Mouse (Mus musculus) midbrain, embryonic 10.5 days (tissue): ENCODE data around the gene Nudt21. TPM values are rescaled to one million over a fixed set of nuclear protein-coding genes. Genes with fewer than 3 reads are reported as not detected.

Experiments
- DNase-seq: peaks from one replicate; pipeline ENCODE4 v3.0.0-alpha.2; 2017; ENCODE audit warnings: low spot score
- H3K27ac ChIP-seq: fragments of 300-500 bp; sonication (generic); replicated peaks from 2 replicates; pipeline ENCODE4 v1.5.1; 2016; ENCODE audit warnings: mild to moderate bottlenecking
- H3K27me3 ChIP-seq: fragments of 300-500 bp; sonication (generic); 2 replicates; pipeline ENCODE4 v1.6.1; 2016; ENCODE audit warnings: low read depth, mild to moderate bottlenecking; ENCODE audit not compliant: poor library complexity, severe bottlenecking
- H3K36me3 ChIP-seq: fragments of 300-500 bp; sonication (generic); 2 replicates; pipeline ENCODE4 v1.6.1; 2016; ENCODE audit warnings: mild to moderate bottlenecking, moderate library complexity
- H3K4me1 ChIP-seq: fragments of 300-500 bp; sonication (generic); 2 replicates; pipeline ENCODE4 v1.6.1; 2016
- H3K4me3 ChIP-seq: fragments of 300-500 bp; sonication (generic); 2 replicates; pipeline ENCODE4 v1.5.1; 2016; ENCODE audit warnings: mild to moderate bottlenecking, moderate library complexity
- H3K9me3 ChIP-seq: fragments of 300-500 bp; sonication (generic); replicated peaks from 2 replicates; pipeline ENCODE4 v1.6.1; 2016; ENCODE audit warnings: mild to moderate bottlenecking
- WGBS: fragments of 180-500 bp; shearing (Covaris S2); methylation state at CpG from one replicate; pipeline ENCODE4 v1.1.7; 2016; 5-methylcytosine and 5-hydroxymethylcytosine counted together
- polyA plus RNA-seq: library from polyadenylated mRNA; unstranded; fragments of >200 nt; fragmentation: Nextera tagmentation; extraction: Ambion mirVana; gene quantifications from 2 replicates; pipeline ENCODE4 v1.2.1, GENCODE M21; 2016

Nudt21 gene
- polyA plus RNA-seq, 1 experiment from 2014 or later: 181 TPM

DNA sequence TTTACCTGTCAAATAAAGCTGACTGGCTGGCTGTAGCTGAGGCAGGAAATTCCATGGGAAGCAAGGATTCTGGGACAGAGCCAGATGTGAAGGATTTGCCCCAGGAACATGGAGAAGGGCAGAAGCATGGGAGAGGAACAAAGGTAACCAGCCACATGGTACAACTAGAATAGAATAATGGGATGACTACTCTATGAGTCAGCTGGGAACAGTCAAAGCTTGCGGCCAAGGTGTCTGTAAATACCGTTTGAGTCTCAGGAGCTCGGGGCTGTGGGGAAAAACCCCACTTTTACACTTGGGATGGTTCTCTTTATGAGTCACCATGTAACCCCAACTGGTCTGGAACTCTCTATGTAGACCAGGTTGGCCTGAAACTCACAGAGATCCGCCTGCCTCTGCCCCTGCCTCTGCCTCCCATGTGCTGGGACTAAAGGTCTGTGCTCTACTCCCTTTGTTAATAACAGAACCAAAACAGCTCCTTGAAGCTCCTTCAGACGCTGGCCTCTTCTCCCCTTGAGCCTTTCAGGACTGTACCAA is 55.1 kb downstream of the Nudt21 start:
- Histone ChIP-seq H3K9me3 (no peaks in the 10 kb centered on the region), H3K27me3 (no peaks in the 10 kb centered on the region), H3K4me1 (no peaks in the 10 kb centered on the region), H3K4me3 (no peak overlapping the region), H3K36me3 (peaks cover 95% of the 10 kb centered on the region), H3K27ac (no peak overlapping the region)
- whole genome bisulfite sequencing: 90% methylated on average over 5 of the region's 5 CpGs
- no peak for DNase-seq

DNA sequence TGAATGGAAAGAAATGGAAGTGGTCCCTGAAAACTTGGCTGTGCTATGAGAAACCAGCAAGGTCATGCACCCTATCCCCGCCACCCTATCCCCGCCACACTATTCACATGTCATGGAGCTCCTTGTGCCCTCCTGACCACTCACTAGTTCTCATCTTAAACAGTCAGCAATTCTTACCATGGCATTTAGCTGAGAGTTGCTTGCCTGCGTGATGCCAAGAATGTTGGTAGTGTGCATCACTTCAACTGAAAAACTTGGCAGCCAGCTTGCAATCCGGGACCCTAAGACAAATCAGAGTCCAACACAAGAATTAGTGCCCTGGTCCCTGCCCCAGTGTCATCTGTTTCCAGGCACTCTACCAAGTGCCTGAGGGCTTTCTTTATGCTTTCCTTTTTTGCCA is 56.7 kb downstream of the Nudt21 start:
- H3K27ac ChIP-seq: no peak overlapping the region
- H3K4me1 ChIP-seq: no peaks in the 10 kb centered on the region
- no peaks in the 10 kb centered on the region for H3K9me3 ChIP-seq
- DNase-seq: no peak
- WGBS: 92% methylated on average over 4 of the region's 4 CpGs
- no peak overlapping the region for H3K4me3 ChIP-seq
- no peaks in the 10 kb centered on the region for H3K27me3 ChIP-seq
- peaks cover 98% of the 10 kb centered on the region for H3K36me3 ChIP-seq

DNA sequence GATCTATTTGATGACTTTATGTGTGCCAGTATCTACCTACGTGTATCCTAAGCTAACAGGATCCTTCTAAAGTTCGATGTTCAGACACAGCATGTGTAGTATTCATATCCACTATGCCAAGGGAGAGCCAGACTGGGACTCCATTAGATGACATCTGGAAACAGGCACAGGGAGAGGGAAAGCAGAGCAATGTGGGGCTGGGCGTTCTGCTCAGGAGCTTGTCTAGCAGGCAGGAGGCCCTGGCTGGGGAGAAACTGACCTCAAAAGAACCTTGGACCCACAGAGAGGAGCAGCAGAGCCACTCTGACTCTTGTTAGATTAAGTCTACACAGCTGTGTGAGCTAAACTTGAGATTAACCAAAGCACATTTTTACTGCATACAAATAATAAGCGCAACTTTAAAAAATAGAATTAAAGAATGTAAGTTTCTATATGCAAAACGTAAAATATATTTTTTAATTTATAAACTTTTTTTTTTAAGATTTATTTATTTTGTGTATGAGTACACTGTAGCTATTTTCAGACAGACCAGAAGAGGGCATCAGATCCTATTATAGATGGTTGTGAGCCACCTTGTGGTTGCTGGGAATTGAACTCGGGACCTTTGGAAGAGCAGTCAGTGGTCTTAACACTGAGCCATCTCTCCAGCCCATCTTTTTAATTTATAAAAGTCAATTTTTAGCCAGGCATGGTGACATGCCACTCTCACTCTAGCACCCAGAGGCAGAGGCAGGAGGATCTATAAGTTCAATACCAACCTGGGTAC is 60.2 kb downstream of the Nudt21 start:
- DNase-seq: no peak
- Histone ChIP-seq H3K4me3 (no peak overlapping the region), H3K4me1 (no peaks in the 10 kb centered on the region), H3K27ac (no peak overlapping the region), H3K27me3 (no peaks in the 10 kb centered on the region), H3K36me3 (peaks cover 98% of the 10 kb centered on the region), H3K9me3 (no peaks in the 10 kb centered on the region)
- WGBS: 93% methylated on average over 6 of the region's 6 CpGs

DNA sequence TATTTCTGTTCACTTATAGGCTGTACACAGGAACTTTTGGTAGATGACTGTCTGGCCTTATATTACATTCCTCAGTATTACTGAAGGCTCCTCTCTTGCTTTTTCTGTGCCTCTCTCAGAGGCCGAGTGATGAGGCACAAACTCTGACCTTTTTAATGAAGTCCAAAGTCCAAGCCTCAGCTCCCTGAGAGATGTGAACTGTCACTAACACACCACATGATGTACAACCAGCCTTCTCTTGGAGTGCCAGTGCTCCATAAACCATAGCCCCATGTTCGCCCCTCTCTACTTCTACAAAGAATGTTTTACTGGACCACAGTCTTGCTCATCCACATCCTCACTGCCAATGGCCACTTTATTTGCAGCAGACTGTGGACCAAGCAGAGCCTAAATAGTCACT is 61.5 kb downstream of the Nudt21 start:
- peaks cover 98% of the 10 kb centered on the region for H3K36me3 ChIP-seq
- WGBS: 88% methylated on average over 2 of the region's 2 CpGs

DNA sequence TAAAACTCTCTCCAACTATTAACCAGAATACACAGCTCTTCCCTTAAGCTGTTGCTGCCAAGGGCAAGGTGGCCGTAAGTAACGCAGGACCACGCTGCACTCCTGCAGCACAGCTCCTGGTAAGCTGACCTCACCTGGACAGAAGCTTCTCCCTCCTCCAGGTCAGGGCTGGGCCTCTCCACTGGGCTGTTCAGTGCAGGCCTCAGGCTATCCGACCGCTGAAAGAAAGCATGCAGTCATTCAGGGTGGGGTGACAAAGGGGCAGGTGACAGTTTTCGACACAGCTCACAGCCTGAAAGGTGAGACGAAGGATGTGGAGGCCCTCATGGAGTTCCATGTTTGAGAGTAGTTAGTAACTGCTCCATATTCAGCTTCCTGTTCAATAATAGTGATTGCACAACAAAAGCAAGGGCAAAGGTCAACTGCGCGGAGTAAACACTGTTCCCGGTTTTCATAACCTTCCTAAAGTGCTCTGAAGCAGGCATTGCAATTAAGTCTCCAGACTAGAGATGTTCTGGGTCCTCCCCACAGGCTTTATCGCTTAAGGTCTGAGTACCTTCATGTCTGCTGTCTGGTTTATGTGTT is 62.1 kb downstream of the Nudt21 start:
- H3K4me3 ChIP-seq: no peak overlapping the region
- H3K36me3 ChIP-seq: peaks cover 98% of the 10 kb centered on the region
- no peak for DNase-seq
- no peaks in the 10 kb centered on the region for H3K27me3 ChIP-seq
- WGBS: 90% methylated on average over 11 of the region's 11 CpGs
- H3K9me3 ChIP-seq: no peaks in the 10 kb centered on the region
- no peaks in the 10 kb centered on the region for H3K4me1 ChIP-seq
- no peak overlapping the region for H3K27ac ChIP-seq

More for the DNA sequence above, 61.5 kb downstream of the Nudt21 start:
- no peak overlapping the region for H3K27ac ChIP-seq
- no peaks in the 10 kb centered on the region for H3K9me3 ChIP-seq
- H3K4me1 ChIP-seq: no peaks in the 10 kb centered on the region
- H3K27me3 ChIP-seq: no peaks in the 10 kb centered on the region
- H3K4me3 ChIP-seq: no peak overlapping the region
- no peak for DNase-seq

DNA sequence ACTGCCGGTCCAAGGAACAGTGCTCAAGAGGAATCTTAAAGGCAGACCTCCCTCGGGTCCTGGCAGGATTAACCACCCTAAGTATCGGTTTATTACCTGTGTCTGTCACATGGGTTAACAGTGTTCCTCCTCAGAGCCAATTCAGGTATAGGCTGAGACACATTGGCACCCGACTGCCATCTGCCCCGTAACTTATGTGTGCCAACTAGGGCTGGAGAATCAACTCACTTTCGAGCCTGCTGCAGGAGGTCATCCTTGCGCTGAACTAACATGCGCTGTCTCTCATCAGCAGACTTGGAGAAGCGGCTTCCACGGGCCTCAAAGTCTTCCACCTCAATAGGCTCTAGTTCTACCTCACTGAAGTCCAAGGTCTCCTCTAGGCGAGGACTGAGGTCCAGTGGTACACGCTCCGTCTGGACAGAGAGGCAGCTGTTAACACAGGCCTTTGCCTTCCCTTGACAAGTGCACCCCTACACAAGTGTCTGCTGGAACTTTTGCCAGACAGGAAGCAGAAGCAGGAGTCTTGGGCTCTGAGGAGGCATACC is 62.9 kb downstream of the Nudt21 start:
- no peaks in the 10 kb centered on the region for H3K9me3 ChIP-seq
- DNase-seq: no peak
- no peaks in the 10 kb centered on the region for H3K27me3 ChIP-seq
- H3K4me1 ChIP-seq: no peaks in the 10 kb centered on the region
- WGBS: 94% methylated on average over 13 of the region's 13 CpGs
- H3K36me3 ChIP-seq: peaks cover 90% of the 10 kb centered on the region
- H3K27ac ChIP-seq: no peak overlapping the region
- no peak overlapping the region for H3K4me3 ChIP-seq

DNA sequence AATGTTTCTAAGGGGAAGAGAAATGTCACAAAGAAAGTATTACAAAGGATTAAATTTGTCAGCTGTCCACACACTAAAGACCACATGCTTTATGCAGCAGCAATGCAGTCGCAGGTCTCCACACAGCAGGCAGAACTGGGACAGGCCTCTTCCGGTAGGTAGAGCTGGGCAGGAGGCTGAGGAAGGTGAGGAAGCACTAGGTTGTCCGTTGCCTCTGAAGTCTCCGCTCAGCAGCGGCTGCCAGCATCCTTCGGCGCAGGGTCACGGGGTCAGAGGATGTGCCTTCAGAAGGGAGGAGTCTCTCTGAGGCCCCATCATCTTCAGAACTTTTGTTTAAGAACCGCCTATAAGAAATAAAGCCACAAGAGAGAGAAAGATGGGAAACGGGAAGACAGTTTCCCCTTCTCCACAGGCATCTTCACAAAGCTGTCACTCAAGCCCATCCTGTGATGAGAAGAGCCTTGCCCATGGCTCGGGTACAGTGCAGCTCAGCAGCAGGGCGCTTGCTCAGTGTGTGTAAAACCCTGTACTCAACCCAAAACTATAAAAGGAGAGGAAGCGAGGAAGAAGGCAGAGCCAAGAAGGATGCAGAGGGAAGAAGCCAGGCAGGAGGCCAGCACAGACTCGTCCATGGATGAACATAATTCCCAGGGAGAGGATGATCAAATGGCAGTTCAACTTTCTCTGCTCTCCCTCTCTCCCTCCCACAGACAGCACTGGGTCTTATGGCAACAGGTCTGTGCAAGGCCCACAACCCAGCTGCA is 63.7 kb downstream of the Nudt21 start:
- WGBS: 84% methylated on average over 14 of the region's 14 CpGs
- Histone ChIP-seq H3K27ac (no peak overlapping the region), H3K36me3 (peaks cover 82% of the 10 kb centered on the region), H3K9me3 (no peaks in the 10 kb centered on the region), H3K4me1 (peaks cover 3% of the 10 kb centered on the region; the same call in 1 of the 2 replicates), H3K4me3 (no peak overlapping the region), H3K27me3 (no peaks in the 10 kb centered on the region)
- no peak for DNase-seq

DNA sequence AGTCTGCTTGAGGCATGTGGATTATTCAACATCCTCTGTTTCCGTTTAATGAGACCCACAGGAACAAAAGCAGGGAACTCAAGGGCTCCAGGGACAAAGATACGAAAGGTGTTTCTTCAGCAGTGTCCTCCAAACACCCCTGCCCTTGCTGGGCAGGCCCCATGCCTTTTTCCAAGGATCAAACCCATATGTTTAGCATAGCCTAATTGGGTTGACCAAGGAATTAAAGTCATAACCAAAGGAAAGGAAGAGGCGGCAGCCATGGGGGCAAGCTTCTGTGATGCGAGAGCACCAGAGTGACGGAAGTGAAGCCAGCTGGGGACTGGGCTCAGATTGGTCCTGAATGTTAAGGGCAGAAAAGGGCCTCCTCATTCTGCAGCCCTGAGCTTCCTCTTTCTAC is 64.6 kb downstream of the Nudt21 start:
- no peak overlapping the region for H3K27ac ChIP-seq
- no peaks in the 10 kb centered on the region for H3K9me3 ChIP-seq
- DNase-seq: no peak
- H3K4me3 ChIP-seq: no peak overlapping the region
- H3K27me3 ChIP-seq: no peaks in the 10 kb centered on the region
- WGBS: 85% methylated on average over 5 of the region's 5 CpGs
- H3K36me3 ChIP-seq: peaks cover 75% of the 10 kb centered on the region
- peaks cover 3% of the 10 kb centered on the region; the same call in 1 of the 2 replicates for H3K4me1 ChIP-seq

DNA sequence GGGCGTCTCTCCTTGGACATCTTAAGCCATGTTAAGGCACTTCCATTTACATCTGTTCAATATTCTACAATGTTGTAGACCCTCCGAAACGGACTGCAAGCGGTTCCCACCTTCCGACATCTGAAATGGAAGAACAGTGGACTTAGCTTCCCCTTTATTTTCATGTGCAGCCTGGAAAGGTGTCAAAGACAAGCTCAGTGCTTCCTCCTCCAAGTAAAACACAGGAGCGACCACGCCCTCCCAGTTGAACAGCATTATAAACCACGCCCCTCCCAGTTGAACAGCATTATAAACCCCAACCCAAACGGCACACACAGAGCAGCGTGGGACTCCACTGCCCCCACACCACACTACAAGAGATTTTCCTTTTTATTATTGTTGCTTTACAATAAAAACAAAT is 65.4 kb downstream of the Nudt21 start:
- WGBS: 93% methylated on average over 10 of the region's 10 CpGs
- no peaks in the 10 kb centered on the region for H3K9me3 ChIP-seq
- peaks cover 74% of the 10 kb centered on the region for H3K36me3 ChIP-seq
- peaks cover 3% of the 10 kb centered on the region; the same call in 1 of the 2 replicates for H3K4me1 ChIP-seq
- DNase-seq: no peak
- H3K4me3 ChIP-seq: no peak overlapping the region
- no peak overlapping the region for H3K27ac ChIP-seq
- H3K27me3 ChIP-seq: no peaks in the 10 kb centered on the region

DNA sequence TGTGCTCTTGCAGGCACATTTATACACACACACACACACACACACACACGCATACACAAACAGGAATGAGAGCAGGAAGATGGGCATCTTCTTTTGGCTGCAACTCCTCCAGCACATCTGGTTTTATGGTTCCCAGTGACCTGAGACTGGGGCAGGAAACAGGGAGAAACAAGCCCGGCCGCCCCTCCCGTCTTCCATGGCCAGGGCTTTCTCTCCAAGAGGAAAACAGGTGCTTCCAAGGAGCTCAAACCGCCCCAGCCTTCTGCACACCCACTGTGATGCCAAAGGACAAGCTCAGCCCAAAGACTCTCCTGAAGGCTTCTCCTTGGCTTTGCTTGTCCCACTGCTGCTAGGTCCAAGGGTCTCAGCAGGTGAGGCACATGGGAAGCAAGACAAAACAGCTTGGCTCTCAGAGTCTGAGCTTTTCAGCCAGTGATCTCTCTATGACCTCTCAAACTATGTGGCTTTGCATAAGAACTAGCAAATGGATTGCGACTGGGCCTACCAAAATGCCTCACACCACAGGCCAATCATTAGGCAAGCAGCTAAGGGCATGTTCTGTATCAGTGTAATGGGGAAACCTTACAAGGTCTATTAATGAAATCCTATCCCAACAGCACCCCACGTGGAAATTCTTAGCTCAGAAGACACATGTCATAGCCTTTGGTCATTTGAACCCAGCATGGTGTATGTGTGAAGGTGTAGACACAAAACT is 67.0 kb downstream of the Nudt21 start:
- no peak for DNase-seq
- no peak overlapping the region for H3K27ac ChIP-seq

DNA sequence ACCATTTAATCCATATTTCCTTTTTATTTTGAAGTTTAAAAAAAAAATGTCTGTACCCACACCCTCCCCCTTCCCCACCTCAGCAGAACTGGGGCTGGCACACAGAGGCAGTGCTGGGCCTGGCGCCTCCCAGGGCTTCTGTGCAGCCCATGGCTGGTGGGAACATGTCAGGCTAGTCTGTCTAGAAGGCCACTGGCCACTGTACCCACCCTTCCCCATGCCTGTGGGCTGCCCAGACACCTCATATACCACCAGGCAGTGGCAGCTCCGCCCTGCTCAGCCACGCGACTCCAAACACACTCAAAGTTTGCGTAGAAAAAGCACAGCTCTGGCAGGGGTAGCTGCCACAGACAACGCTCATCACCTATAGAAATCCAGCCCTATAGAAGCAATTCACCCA is 68.5 kb downstream of the Nudt21 start:
- WGBS: 72% methylated on average over 6 of the region's 6 CpGs
- Histone ChIP-seq H3K27ac (no peak overlapping the region), H3K9me3 (no peaks in the 10 kb centered on the region), H3K27me3 (no peaks in the 10 kb centered on the region), H3K4me3 (no peak overlapping the region), H3K4me1 (peaks cover 3% of the 10 kb centered on the region; the same call in 1 of the 2 replicates), H3K36me3 (peaks cover 54% of the 10 kb centered on the region)
- no peak for DNase-seq

More for the DNA sequence above, 67.0 kb downstream of the Nudt21 start:
- Histone ChIP-seq H3K36me3 (peaks cover 64% of the 10 kb centered on the region), H3K4me3 (no peak overlapping the region), H3K4me1 (peaks cover 3% of the 10 kb centered on the region; the same call in 1 of the 2 replicates), H3K27me3 (no peaks in the 10 kb centered on the region), H3K9me3 (no peaks in the 10 kb centered on the region)
- 80% methylated on average over 7 of the region's 7 CpGs for WGBS
